Mouse (Mus musculus) frontal cortex, postnatal 36 days (tissue): Measurements from ENCODE around the gene Pinlyp.
"Not testable (repeated sequence)": the region's sequence is repeated elsewhere in the genome, so short reads cannot be mapped to it uniquely, and the experiment has no call there.

Source experiments
- DNase-seq, 2 experiments: peaks; one replicate each; pipeline ENCODE4 v3.0.0; 2022; ENCODE audit warnings: low spot score in 2 of 2

Gene Pinlyp

GRCm38 (mm10) chr7:24524978-24525377, 20.9 kb downstream of the Pinlyp start:
- DNase-seq, result no peak

GRCm38 (mm10) chr7:24523723-24524122, 22.2 kb downstream of the Pinlyp start:
- DNase-seq, result no peak

- DNase-seq, result no peak
These were observed 23.1 kb downstream of the Pinlyp start for GRCm38 (mm10) chr7:24522805-24523204.

GRCm38 (mm10) chr7:24520054-24520453, 25.9 kb downstream of the Pinlyp start:
- DNase-seq, result not testable (repeated sequence)

GRCm38 (mm10) chr7:24519130-24519529, 26.8 kb downstream of the Pinlyp start:
- DNase-seq, result no peak

- DNase-seq, result peak in 1 of 2 experiments; percentile 77
These were observed 28.3 kb downstream of the Pinlyp start for GRCm38 (mm10) chr7:24517654-24518053.

- DNase-seq, result no peak
These were observed 28.8 kb downstream of the Pinlyp start for GRCm38 (mm10) chr7:24517077-24517476.

GRCm38 (mm10) chr7:24516319-24516718, 29.6 kb downstream of the Pinlyp start:
- peak in 1 of 2 experiments; percentile 62 for DNase-seq

GRCm38 (mm10) chr7:24512355-24512754, 33.6 kb downstream of the Pinlyp start, which contains the start of gene AC161166.1:
Gene AC161166.1, minus strand, starts transcription at chr7:24512455.
- DNase-seq, result no peak

GRCm38 (mm10) chr7:24507726-24508114, 38.2 kb downstream of the Pinlyp start:
- no peak for DNase-seq

- peak; percentile 84 to 86 for DNase-seq
These were observed 38.8 kb downstream of the Pinlyp start, which contains the start of gene Zfp428 for GRCm38 (mm10) chr7:24506838-24507725. Gene Zfp428, plus strand, starts transcription at chr7:24507006.

GRCm38 (mm10) chr7:24506476-24506837, 39.5 kb downstream of the Pinlyp start:
- DNase-seq, result peak; percentile 69 to 75

GRCm38 (mm10) chr7:24506065-24506459, 39.9 kb downstream of the Pinlyp start:
- DNase-seq, result no peak

- no peak for DNase-seq
These were observed 40.4 kb downstream of the Pinlyp start for GRCm38 (mm10) chr7:24505447-24506064.

- no peak for DNase-seq
These were observed 41.0 kb downstream of the Pinlyp start for GRCm38 (mm10) chr7:24504868-24505267.

GRCm38 (mm10) chr7:24504004-24504403, 41.9 kb downstream of the Pinlyp start:
- DNase-seq, result no peak

GRCm38 (mm10) chr7:24501492-24501891, 44.4 kb downstream of the Pinlyp start:
- DNase-seq, result no peak

GRCm38 (mm10) chr7:24500929-24501328, 45.0 kb downstream of the Pinlyp start:
- no peak for DNase-seq

- DNase-seq, result no peak
These were observed 45.9 kb downstream of the Pinlyp start for GRCm38 (mm10) chr7:24499856-24500577.
